Mouse (Mus musculus) layer of hippocampus, adult 9-10 months (tissue): ENCODE measurements around the gene Lgi1.
A peak's percentile ranks its signal among the peaks of the same experiment; 100 is the strongest.

ENCODE experiments used
- DNase-seq: peaks from one replicate; pipeline ENCODE4 v3.0.0; 2022; ENCODE audit warnings: low spot score

The Lgi1 gene

GRCm38 (mm10) chr19:38264505-38265500 is at the start of gene Lgi1:
Gene Lgi1 (plus strand): TSS chr19:38264536.
- DNase-seq: no peak

- no peak for DNase-seq
These were observed 46.6 kb upstream of the Lgi1 start for GRCm38 (mm10) chr19:38217696-38218095.

GRCm38 (mm10) chr19:38223356-38223904 is 40.9 kb upstream of the Lgi1 start:
- DNase-seq: no peak

- peak; percentile 81 for DNase-seq
These were observed 40.2 kb upstream of the Lgi1 start, which contains the start of gene Fra10ac1 for GRCm38 (mm10) chr19:38223905-38224684. Gene Fra10ac1 (minus strand): TSS chr19:38224156.

GRCm38 (mm10) chr19:38224685-38225060 is 39.7 kb upstream of the Lgi1 start:
- no peak for DNase-seq

GRCm38 (mm10) chr19:38228699-38229098 is 35.6 kb upstream of the Lgi1 start:
- no peak for DNase-seq

- no peak for DNase-seq
These were observed 32.2 kb upstream of the Lgi1 start for GRCm38 (mm10) chr19:38232087-38232486.

- no peak for DNase-seq
These were observed 31.8 kb upstream of the Lgi1 start for GRCm38 (mm10) chr19:38232516-38232915.

GRCm38 (mm10) chr19:38236526-38236925 is 27.8 kb upstream of the Lgi1 start:
- DNase-seq: no peak

GRCm38 (mm10) chr19:38237834-38238212 is 26.5 kb upstream of the Lgi1 start:
- no peak for DNase-seq

GRCm38 (mm10) chr19:38238213-38238951 is 26.0 kb upstream of the Lgi1 start:
- DNase-seq: no peak

- no peak for DNase-seq
These were observed 22.0 kb upstream of the Lgi1 start for GRCm38 (mm10) chr19:38242314-38242852.

GRCm38 (mm10) chr19:38244748-38245147 is 19.6 kb upstream of the Lgi1 start:
- no peak for DNase-seq

GRCm38 (mm10) chr19:38245361-38246176 is 18.8 kb upstream of the Lgi1 start:
- DNase-seq: no peak

GRCm38 (mm10) chr19:38246177-38246622 is 18.1 kb upstream of the Lgi1 start:
- no peak for DNase-seq

- DNase-seq: no peak
These were observed 14.7 kb upstream of the Lgi1 start for GRCm38 (mm10) chr19:38249627-38250026.

- DNase-seq: no peak
These were observed 10.5 kb upstream of the Lgi1 start for GRCm38 (mm10) chr19:38253796-38254195.

GRCm38 (mm10) chr19:38258651-38259065 is 5.7 kb upstream of the Lgi1 start:
- DNase-seq: no peak

- no peak for DNase-seq
These were observed 4.9 kb upstream of the Lgi1 start for GRCm38 (mm10) chr19:38259436-38259835.

- DNase-seq: no peak
These were observed 4.0 kb upstream of the Lgi1 start for GRCm38 (mm10) chr19:38260346-38260745.

GRCm38 (mm10) chr19:38261351-38261750 is 3.0 kb upstream of the Lgi1 start:
- no peak for DNase-seq
